Mouse (Mus musculus): ENCODE data around the gene Lingo3. TPM values are rescaled to one million over a fixed set of nuclear protein-coding genes. Genes with fewer than 3 reads are reported as not detected.

The Lingo3 gene
- polyA plus RNA-seq (2017; shearing (Covaris generic)) = not detected

- no peak for ATAC-seq
Measured at GRCm38 (mm10) chr10:80843931-80844547, at the start of gene Lingo3. Gene Lingo3, minus strand, starts transcription at chr10:80844039.

- no peak for ATAC-seq
Measured at GRCm38 (mm10) chr10:80887181-80887580, 43.3 kb upstream of the Lingo3 start.

GRCm38 (mm10) chr10:80881301-80881700 is 37.5 kb upstream of the Lingo3 start:
- ATAC-seq = no peak

GRCm38 (mm10) chr10:80880901-80881300 is 37.1 kb upstream of the Lingo3 start:
- ATAC-seq = no peak

GRCm38 (mm10) chr10:80880131-80880641 is 36.3 kb upstream of the Lingo3 start:
- peak; percentile 69 for ATAC-seq

- no peak for ATAC-seq
Measured at GRCm38 (mm10) chr10:80876594-80876993, 32.8 kb upstream of the Lingo3 start.

GRCm38 (mm10) chr10:80876028-80876427 is 32.2 kb upstream of the Lingo3 start:
- peak; percentile 43 for ATAC-seq

GRCm38 (mm10) chr10:80874035-80874434 is 30.2 kb upstream of the Lingo3 start:
- ATAC-seq = no peak

GRCm38 (mm10) chr10:80871581-80871980 is 27.7 kb upstream of the Lingo3 start, which contains the start of gene Tmprss9:
Gene Tmprss9, plus strand, starts transcription at chr10:80871848.
- no peak for ATAC-seq

GRCm38 (mm10) chr10:80870993-80871392 is 27.2 kb upstream of the Lingo3 start:
- no peak for ATAC-seq

GRCm38 (mm10) chr10:80864446-80864845 is 20.6 kb upstream of the Lingo3 start:
- no peak for ATAC-seq

- ATAC-seq = no peak
Measured at GRCm38 (mm10) chr10:80862305-80862704, 18.5 kb upstream of the Lingo3 start.

- no peak for ATAC-seq
Measured at GRCm38 (mm10) chr10:80858350-80858935, 14.6 kb upstream of the Lingo3 start.

GRCm38 (mm10) chr10:80857848-80858247 is 14.0 kb upstream of the Lingo3 start:
- no peak for ATAC-seq

- no peak for ATAC-seq
Measured at GRCm38 (mm10) chr10:80857386-80857785, 13.5 kb upstream of the Lingo3 start.

GRCm38 (mm10) chr10:80856908-80857307 is 13.1 kb upstream of the Lingo3 start:
- no peak for ATAC-seq

- no peak for ATAC-seq
Measured at GRCm38 (mm10) chr10:80856267-80856666, 12.4 kb upstream of the Lingo3 start.

- ATAC-seq = no peak
Measured at GRCm38 (mm10) chr10:80855749-80856073, 11.9 kb upstream of the Lingo3 start.

- peak; percentile 84 for ATAC-seq
Measured at GRCm38 (mm10) chr10:80854913-80855748, 11.3 kb upstream of the Lingo3 start, which contains the start of the genes Lsm7 and Sppl2b. Gene Lsm7, minus strand, starts transcription at chr10:80855209. Gene Sppl2b, plus strand, starts transcription at chr10:80855275.

GRCm38 (mm10) chr10:80848571-80848970 is 4.7 kb upstream of the Lingo3 start:
- peak; percentile 71 for ATAC-seq

GRCm38 (mm10) chr10:80845732-80846131 is 1.9 kb upstream of the Lingo3 start:
- ATAC-seq = no peak

GRCm38 (mm10) chr10:80845055-80845693 is 1.3 kb upstream of the Lingo3 start:
- no peak for ATAC-seq
